Mouse (Mus musculus): ENCODE data around the gene Aaas.

Aaas gene

GRCm38 (mm10) chr15:102311489-102311888 lies 39.1 kb downstream of the Aaas start:
- in situ Hi-C loops (cut with MboI, MseI) = no loop called here

GRCm38 (mm10) chr15:102310074-102310845 lies 40.3 kb downstream of the Aaas start:
- in situ Hi-C loops (cut with MboI, MseI) = no loop called here

GRCm38 (mm10) chr15:102308717-102309116 lies 41.9 kb downstream of the Aaas start:
- in situ Hi-C loops (cut with MboI, MseI) = no loop called here

- in situ Hi-C loops (cut with MboI, MseI) = loop anchor here in 1 of 2 experiments (5.0 kb wide), 1 partner anchor 35 kb away; no protein-coding TSS in a partner anchor
Measured at GRCm38 (mm10) chr15:102302542-102302941, 48.0 kb downstream of the Aaas start.

GRCm38 (mm10) chr15:102296368-102297006 lies 54.1 kb downstream of the Aaas start:
- in situ Hi-C loops (cut with MboI, MseI) = no loop called here

- in situ Hi-C loops (cut with MboI, MseI) = no loop called here
Measured at GRCm38 (mm10) chr15:102295633-102296367, 54.8 kb downstream of the Aaas start, which contains the start of gene Espl1. Gene Espl1 (plus strand): TSS chr15:102296266.

Data from T-helper 17 cell (primary cell).